Mouse (Mus musculus): ENCODE data around the gene Gng2.

- TF ChIP-seq CTCF (IDR thresholded peaks at IDR 0.05; ENCODE audit: extremely low read depth, insufficient read length, insufficient replicate concordance, low read depth, low read length) (no peak), POLR2A (IDR thresholded peaks at IDR 0.05; ENCODE audit: low read depth, low read length) (no peak)
Measured at GRCm38 (mm10) chr14:19874201-19874807, 103.1 kb downstream of the Gng2 start.

Data from small intestine, adult 2 months (tissue).